Mouse (Mus musculus) telencephalon, adult 2 months (tissue): ENCODE results near the gene Coq10b.

Experiments
- DNase-seq: peaks from one replicate; pipeline ENCODE4 v3.0.0-alpha.2; 2011; ENCODE audit warnings: low read depth, low spot score

Coq10b gene

GRCm38 (mm10) chr1:55106919-55107585 is 54.5 kb downstream of the Coq10b start:
- DNase-seq, result no peak

GRCm38 (mm10) chr1:55107644-55108043 is 55.1 kb downstream of the Coq10b start:
- DNase-seq, result no peak

- no peak for DNase-seq
These were observed 55.9 kb downstream of the Coq10b start for GRCm38 (mm10) chr1:55108473-55108872.

GRCm38 (mm10) chr1:55109066-55109766 is 56.6 kb downstream of the Coq10b start:
- DNase-seq, result no peak
